Mouse (Mus musculus): Measurements from ENCODE around the gene Ubap1.

DNA sequence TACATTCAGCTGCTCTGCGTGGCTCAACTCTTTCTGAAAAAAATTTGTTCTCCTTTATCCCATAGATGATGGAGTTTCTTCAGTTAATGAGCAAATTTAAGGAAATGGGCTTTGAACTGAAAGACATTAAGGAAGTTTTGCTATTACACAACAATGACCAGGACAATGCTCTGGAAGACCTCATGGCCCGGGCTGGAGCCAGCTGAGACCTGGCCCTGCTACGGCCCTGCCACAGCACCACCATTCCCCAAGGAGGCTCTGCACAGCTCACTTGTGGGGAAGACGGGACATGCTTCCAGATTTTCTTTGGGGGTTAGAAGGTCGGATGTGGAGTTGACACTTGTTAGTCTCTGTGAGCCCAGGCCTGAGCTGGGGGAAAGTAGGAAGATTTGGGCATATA lies 39.8 kb downstream of the Ubap1 start:
- TF ChIP-seq CTCF (IDR thresholded peaks at IDR 0.05; ENCODE audit: borderline replicate concordance, insufficient read depth, low read depth, low read length) (no peak), POLR2A (IDR thresholded peaks at IDR 0.05; ENCODE audit: borderline replicate concordance, insufficient read depth, low read length) (no peak)

All from cerebellum, adult 2 months (tissue).